Mouse (Mus musculus) adrenal gland, postnatal 36 days (tissue): ENCODE data around the gene Kdm3a. TPM values are rescaled to one million over a fixed set of nuclear protein-coding genes. Genes with fewer than 3 reads are reported as not detected.

Experiments
- DNase-seq, 2 experiments: peaks; one replicate each; pipeline ENCODE4 v3.0.0; 2021; ENCODE audit warnings: mixed read lengths in 1 of 2
- long read RNA-seq, 2 experiments: library from polyadenylated mRNA; stranded (forward); transcript quantifications; one replicate each; pipeline ENCODE4 v2.0.0; 2021; ENCODE audit warnings: borderline sequencing depth in 2 of 2
- total RNA-seq, 2 experiments: library from RNA; stranded (reverse); gene quantifications; 2 replicates each; pipeline ENCODE4 v1.2.3; 2021

The Kdm3a gene
- total RNA-seq: 10 to 100 TPM; 29.7 to 31.3 TPM
- long read RNA-seq, experiment 1, full-length matches to known transcripts: 5 of 8 reads
- long read RNA-seq, experiment 1, partial matches to known transcripts: 1 of 8 reads
- long read RNA-seq, experiment 1, other reads (novel, unspliced or antisense): 2 of 8 reads
- long read RNA-seq, experiment 2, full-length matches to known transcripts: 1 of 6 reads
- long read RNA-seq, experiment 2, partial matches to known transcripts: 2 of 6 reads
- long read RNA-seq, experiment 2, other reads (novel, unspliced or antisense): 3 of 6 reads

GRCm38 (mm10) chr6:71632829-71633662, at the start of gene Kdm3a:
TSS of gene Kdm3a (minus strand) at chr6:71632990.
- peak; percentile 98 to 99 for DNase-seq

GRCm38 (mm10) chr6:71678891-71679290, 46.1 kb upstream of the Kdm3a start:
- peak in 1 of 2 experiments; percentile 8 for DNase-seq

GRCm38 (mm10) chr6:71673166-71673565, 40.4 kb upstream of the Kdm3a start:
- DNase-seq: peak; percentile 57 to 72

- DNase-seq: no peak
These were observed 31.7 kb upstream of the Kdm3a start for GRCm38 (mm10) chr6:71664511-71664910.

GRCm38 (mm10) chr6:71658290-71658689, 25.5 kb upstream of the Kdm3a start:
- no peak for DNase-seq

GRCm38 (mm10) chr6:71655835-71656234, 23.0 kb upstream of the Kdm3a start:
- DNase-seq: peak in 1 of 2 experiments; percentile 23

- DNase-seq: no peak
These were observed 19.1 kb upstream of the Kdm3a start for GRCm38 (mm10) chr6:71651868-71652267.

- no peak for DNase-seq
These were observed 333 bp downstream of the Kdm3a start for GRCm38 (mm10) chr6:71632486-71632828.

- peak; percentile 62 to 72 for DNase-seq
These were observed 906 bp downstream of the Kdm3a start for GRCm38 (mm10) chr6:71631706-71632461.

- DNase-seq: no peak
These were observed 1.6 kb downstream of the Kdm3a start for GRCm38 (mm10) chr6:71631196-71631595.

GRCm38 (mm10) chr6:71627325-71627724, 5.5 kb downstream of the Kdm3a start:
- DNase-seq: no peak

GRCm38 (mm10) chr6:71625984-71626383, 6.8 kb downstream of the Kdm3a start:
- no peak for DNase-seq

GRCm38 (mm10) chr6:71624723-71625122, 8.1 kb downstream of the Kdm3a start:
- DNase-seq: no peak

GRCm38 (mm10) chr6:71621981-71622380, 10.8 kb downstream of the Kdm3a start:
- DNase-seq: peak; percentile 36 to 62

- DNase-seq: peak; percentile 10 to 22
These were observed 11.2 kb downstream of the Kdm3a start for GRCm38 (mm10) chr6:71621551-71621950.

- peak; percentile 4 to 11 for DNase-seq
These were observed 15.8 kb downstream of the Kdm3a start for GRCm38 (mm10) chr6:71616959-71617358.

- no peak for DNase-seq
These were observed 19.6 kb downstream of the Kdm3a start for GRCm38 (mm10) chr6:71613225-71613624.

GRCm38 (mm10) chr6:71609968-71610367, 22.8 kb downstream of the Kdm3a start:
- no peak for DNase-seq

GRCm38 (mm10) chr6:71608994-71609393, 23.8 kb downstream of the Kdm3a start:
- DNase-seq: peak in 1 of 2 experiments; percentile 22

- no peak for DNase-seq
These were observed 25.0 kb downstream of the Kdm3a start for GRCm38 (mm10) chr6:71607756-71608155.

GRCm38 (mm10) chr6:71590154-71590553, 42.6 kb downstream of the Kdm3a start:
- DNase-seq: peak; percentile 20 to 25

- DNase-seq: no peak
These were observed 43.4 kb downstream of the Kdm3a start for GRCm38 (mm10) chr6:71589401-71589800.

GRCm38 (mm10) chr6:71583198-71583597, 49.6 kb downstream of the Kdm3a start:
- DNase-seq: no peak
